Mouse (Mus musculus) adrenal gland, postnatal 4 days (tissue): Measurements from ENCODE around the gene Smg6. TPM values are rescaled to one million over a fixed set of nuclear protein-coding genes. Genes with fewer than 3 reads are reported as not detected.

ENCODE experiments used
- DNase-seq, 2 experiments: peaks; one replicate each; pipeline ENCODE4 v3.0.0; 2021 to 2022; ENCODE audit warnings: low spot score in 2 of 2, mixed read lengths in 2 of 2
- total RNA-seq, 2 experiments: library from RNA; stranded (reverse); gene quantifications; 2 replicates each; pipeline ENCODE4 v1.2.3; 2021

Gene Smg6
- total RNA-seq, 2 experiments from 2014 or later, result 32.7 to 37.8 TPM

- no peak for DNase-seq
Measured at GRCm38 (mm10) chr11:75046638-75047037, 121.0 kb downstream of the Smg6 start.

- DNase-seq, result peak; percentile 50 to 69
Measured at GRCm38 (mm10) chr11:75047066-75047465, 121.4 kb downstream of the Smg6 start.

- no peak for DNase-seq
Measured at GRCm38 (mm10) chr11:75047736-75048407, 122.2 kb downstream of the Smg6 start.

GRCm38 (mm10) chr11:75049146-75049545, 123.5 kb downstream of the Smg6 start:
- DNase-seq, result no peak

GRCm38 (mm10) chr11:75049807-75050206, 124.2 kb downstream of the Smg6 start:
- DNase-seq, result no peak

- DNase-seq, result no peak
Measured at GRCm38 (mm10) chr11:75051239-75051638, 125.6 kb downstream of the Smg6 start.

- no peak for DNase-seq
Measured at GRCm38 (mm10) chr11:75051712-75052550, 126.3 kb downstream of the Smg6 start.

GRCm38 (mm10) chr11:75053020-75053419, 127.4 kb downstream of the Smg6 start:
- no peak for DNase-seq

GRCm38 (mm10) chr11:75053722-75054121, 128.1 kb downstream of the Smg6 start:
- no peak for DNase-seq

GRCm38 (mm10) chr11:75054184-75054877, 128.7 kb downstream of the Smg6 start:
- no peak for DNase-seq

- no peak for DNase-seq
Measured at GRCm38 (mm10) chr11:75054878-75055214, 129.2 kb downstream of the Smg6 start.

- no peak for DNase-seq
Measured at GRCm38 (mm10) chr11:75062650-75063049, 137.0 kb downstream of the Smg6 start.

- no peak for DNase-seq
Measured at GRCm38 (mm10) chr11:75064266-75064665, 138.6 kb downstream of the Smg6 start.

GRCm38 (mm10) chr11:75071352-75071751, 145.7 kb downstream of the Smg6 start:
- DNase-seq, result no peak

- DNase-seq, result no peak
Measured at GRCm38 (mm10) chr11:75072932-75073625, 147.5 kb downstream of the Smg6 start.

GRCm38 (mm10) chr11:75073696-75074095, 148.1 kb downstream of the Smg6 start:
- DNase-seq, result no peak

- no peak for DNase-seq
Measured at GRCm38 (mm10) chr11:75074543-75074942, 148.9 kb downstream of the Smg6 start.

GRCm38 (mm10) chr11:75078616-75079015, 153.0 kb downstream of the Smg6 start:
- DNase-seq, result no peak

GRCm38 (mm10) chr11:75083031-75083430, 157.4 kb downstream of the Smg6 start:
- DNase-seq, result no peak

GRCm38 (mm10) chr11:75092159-75092558, 166.5 kb downstream of the Smg6 start:
- no peak for DNase-seq

- no peak for DNase-seq
Measured at GRCm38 (mm10) chr11:75092656-75093055, 167.0 kb downstream of the Smg6 start.
